Mouse (Mus musculus) MEL (cell line): ENCODE results near the gene Zfp536.

Experiments
- CHD2 ChIP-seq: IDR thresholded peaks from 2 replicates; pipeline ENCODE4 v1.6.1; 2011; ENCODE audit warnings: low read length, improper control_type of control experiment
- CTCF ChIP-seq, 3 experiments: IDR thresholded peaks in 2 of 3; conservative IDR thresholded peaks in 1 of 3; 2 replicates each; pipeline ENCODE4 v1.5.1; 2011 to 2012; ENCODE audit warnings: low read length in 3 of 3, low read depth in 2 of 3, mild to moderate bottlenecking in 2 of 3, improper control_type of control experiment in 1 of 3, inconsistent platforms in 1 of 3, mixed read lengths in 1 of 3, moderate library complexity in 1 of 3; ENCODE audit not compliant: control insufficient read depth in 1 of 3, insufficient read depth in 1 of 3, poor library complexity in 1 of 3, severe bottlenecking in 1 of 3
- ELF1 ChIP-seq: IDR thresholded peaks from 2 replicates; pipeline ENCODE4 v1.6.1; 2014; ENCODE audit warnings: low read depth, mild to moderate bottlenecking, inconsistent platforms, low read length, improper control_type of control experiment, moderate library complexity
- EP300 ChIP-seq, 2 experiments: IDR thresholded peaks; 2 replicates each; pipeline ENCODE4 v1.6.1; 2011; ENCODE audit warnings: improper control_type of control experiment in 2 of 2, low read length in 2 of 2, low read depth in 1 of 2, mild to moderate bottlenecking in 1 of 2
- ETS1 ChIP-seq: IDR thresholded peaks from 2 replicates; pipeline ENCODE4 v1.6.1; 2012; ENCODE audit warnings: low read depth, mild to moderate bottlenecking, inconsistent platforms, low read length, improper control_type of control experiment, moderate library complexity
- JUND ChIP-seq: IDR thresholded peaks from 2 replicates; pipeline ENCODE4 v1.6.1; 2011; ENCODE audit warnings: low read depth, mild to moderate bottlenecking, improper control_type of control experiment, low read length
- MYC ChIP-seq: IDR thresholded peaks from 2 replicates; pipeline ENCODE4 v1.6.1; 2011; ENCODE audit warnings: low read depth, mild to moderate bottlenecking, low read length, improper control_type of control experiment, moderate library complexity
- POLR2A ChIP-seq, 2 experiments: IDR thresholded peaks; 2 replicates each; pipeline ENCODE4 v1.6.1; 2011 to 2012; ENCODE audit warnings: low read length in 2 of 2, mild to moderate bottlenecking in 2 of 2, control low read depth in 1 of 2, improper control_type of control experiment in 1 of 2, low read depth in 1 of 2, moderate library complexity in 1 of 2; ENCODE audit not compliant: control insufficient read depth in 1 of 2, insufficient read depth in 1 of 2, poor library complexity in 1 of 2
- POLR2AphosphoS5 ChIP-seq: IDR thresholded peaks from 2 replicates; pipeline ENCODE4 v1.6.1; 2012; ENCODE audit warnings: low read depth, borderline replicate concordance, mild to moderate bottlenecking, inconsistent platforms, low read length, moderate library complexity, mixed read lengths
- SMC3 ChIP-seq: IDR thresholded peaks from 2 replicates; pipeline ENCODE4 v1.6.1; 2011; ENCODE audit warnings: low read depth, low read length, improper control_type of control experiment
- TCF12 ChIP-seq: IDR thresholded peaks from 2 replicates; pipeline ENCODE4 v1.6.1; 2014; ENCODE audit warnings: low read depth, mild to moderate bottlenecking, inconsistent platforms, low read length, improper control_type of control experiment, moderate library complexity

DNA sequence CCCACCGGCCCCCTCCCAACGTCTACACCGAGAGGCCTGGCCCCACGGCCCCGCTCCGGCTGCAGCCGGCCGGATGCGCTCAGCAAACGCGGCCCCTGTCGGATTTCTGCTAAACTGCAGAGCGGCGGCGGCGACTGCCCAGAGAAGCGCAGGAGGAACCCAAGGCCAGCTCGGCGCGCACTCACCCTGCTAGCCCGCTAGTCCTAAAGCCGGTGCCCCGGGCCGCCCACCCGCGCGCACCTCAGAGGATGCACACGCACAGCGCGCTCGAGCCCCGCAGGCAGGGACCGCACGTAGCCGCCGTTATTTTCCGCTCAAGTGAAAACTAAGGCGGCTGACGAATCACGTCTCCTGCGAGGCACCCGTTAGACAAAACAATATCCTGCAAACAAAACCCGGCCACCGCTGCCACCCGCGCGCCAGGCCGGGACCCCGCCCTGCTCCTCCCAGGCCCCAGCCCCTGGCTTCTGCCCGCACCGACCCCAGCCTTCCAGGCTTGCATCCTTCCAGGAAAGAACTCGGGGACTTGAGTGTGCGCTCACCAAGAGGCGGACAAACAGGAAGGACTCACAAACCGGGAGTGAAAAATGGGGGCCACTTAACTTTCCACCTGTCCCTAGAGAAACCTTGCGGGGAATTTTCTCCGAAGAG is 2.9 kb downstream of the Zfp536 start:
- no peak for TF ChIP-seq POLR2A (IDR thresholded peaks at IDR 0.05; ENCODE audit: control insufficient read depth in 1 of 2, insufficient read depth in 1 of 2, low read depth in 1 of 2, low read length in 2 of 2, poor library complexity in 1 of 2)
- TF ChIP-seq JUND, result no peak
- no peak for TF ChIP-seq TCF12
- no peak for TF ChIP-seq MYC
- no peak for TF ChIP-seq SMC3
- no peak for TF ChIP-seq CTCF (IDR thresholded peaks at IDR 0.05 in 2 of 3, conservative IDR thresholded peaks at IDR 0.05 in 1 of 3; ENCODE audit: control insufficient read depth in 1 of 3, insufficient read depth in 1 of 3, low read depth in 2 of 3, low read length in 3 of 3, poor library complexity in 1 of 3, severe bottlenecking in 1 of 3)
- TF ChIP-seq EP300 (IDR thresholded peaks at IDR 0.05; ENCODE audit: low read depth in 1 of 2, low read length in 2 of 2), result no peak
- no peak for TF ChIP-seq CHD2
- TF ChIP-seq ELF1, result no peak
- no peak for TF ChIP-seq ETS1
- TF ChIP-seq POLR2AphosphoS5, result no peak
